Mouse (Mus musculus) MEL (cell line): ENCODE data around the gene H2-DMa. TPM values are rescaled to one million over a fixed set of nuclear protein-coding genes. Genes with fewer than 3 reads are reported as not detected.

ENCODE experiments used
- DNase-seq: peaks from one replicate; pipeline ENCODE4 v3.0.0; 2011; ENCODE audit warnings: low read depth, low spot score
- H3K27ac ChIP-seq: 2 replicates; pipeline ENCODE4 v1.5.1; 2012; ENCODE audit warnings: low read depth, mild to moderate bottlenecking, control low read depth, low read length, moderate library complexity; ENCODE audit not compliant: control insufficient read depth
- H3K27me3 ChIP-seq, 2 experiments: fragments of 150-350 bp in 1 of 2; sonication (generic) in 1 of 2; 2 replicates each; pipeline ENCODE4 v1.6.1; 2012; ENCODE audit warnings: low read length in 2 of 2, mild to moderate bottlenecking in 2 of 2, improper control_type of control experiment in 1 of 2, moderate library complexity in 1 of 2; ENCODE audit not compliant: insufficient read depth in 2 of 2, control insufficient read depth in 1 of 2
- H3K36me3 ChIP-seq, 2 experiments: 2 replicates each; pipeline ENCODE4 v1.6.1; 2012 to 2014; ENCODE audit warnings: low read length in 2 of 2, improper control_type of control experiment in 1 of 2, inconsistent platforms in 1 of 2, mild to moderate bottlenecking in 1 of 2; ENCODE audit not compliant: insufficient read depth in 2 of 2, control insufficient read depth in 1 of 2
- H3K4me1 ChIP-seq, 2 experiments: fragments of 150-350 bp in 1 of 2; sonication (generic) in 1 of 2; 2 replicates each; pipeline ENCODE4 v1.6.1; 2012; ENCODE audit warnings: low read length in 2 of 2, improper control_type of control experiment in 1 of 2, mild to moderate bottlenecking in 1 of 2; ENCODE audit not compliant: insufficient read depth in 2 of 2, control insufficient read depth in 1 of 2
- H3K4me3 ChIP-seq, 2 experiments: fragments of 150-350 bp in 1 of 2; sonication (generic) in 1 of 2; 2 replicates each; pipeline ENCODE4 v1.5.1; 2012; ENCODE audit warnings: low read depth in 2 of 2, low read length in 2 of 2, mild to moderate bottlenecking in 2 of 2, moderate library complexity in 2 of 2, control low read depth in 1 of 2, improper control_type of control experiment in 1 of 2; ENCODE audit not compliant: control insufficient read depth in 1 of 2, insufficient read depth in 1 of 2
- H3K79me2 ChIP-seq: 2 replicates; pipeline ENCODE4 v1.6.1; 2012; ENCODE audit warnings: mild to moderate bottlenecking, low read length, moderate library complexity; ENCODE audit not compliant: control insufficient read depth, poor library complexity, insufficient read depth
- H3K9ac ChIP-seq: 2 replicates; pipeline ENCODE4 v1.6.1; 2012; ENCODE audit warnings: low read depth, mild to moderate bottlenecking, control low read depth, low read length, moderate library complexity; ENCODE audit not compliant: control insufficient read depth, poor library complexity, severe bottlenecking
- H3K9me3 ChIP-seq: fragments of 150-350 bp; sonication (generic); replicated peaks from 2 replicates; pipeline ENCODE4 v1.6.1; 2012; ENCODE audit warnings: mild to moderate bottlenecking, low read length, improper control_type of control experiment, moderate library complexity; ENCODE audit not compliant: insufficient read depth
- CTCF ChIP-seq, 3 experiments: IDR thresholded peaks in 2 of 3; conservative IDR thresholded peaks in 1 of 3; 2 replicates each; pipeline ENCODE4 v1.5.1; 2011 to 2012; ENCODE audit warnings: low read length in 3 of 3, low read depth in 2 of 3, mild to moderate bottlenecking in 2 of 3, improper control_type of control experiment in 1 of 3, inconsistent platforms in 1 of 3, mixed read lengths in 1 of 3, moderate library complexity in 1 of 3; ENCODE audit not compliant: control insufficient read depth in 1 of 3, insufficient read depth in 1 of 3, poor library complexity in 1 of 3, severe bottlenecking in 1 of 3
- E2F4 ChIP-seq: IDR thresholded peaks from 2 replicates; pipeline ENCODE4 v1.6.1; 2011; ENCODE audit warnings: low read depth, low read length, improper control_type of control experiment, borderline replicate concordance
- ELF1 ChIP-seq: IDR thresholded peaks from 2 replicates; pipeline ENCODE4 v1.6.1; 2014; ENCODE audit warnings: low read depth, mild to moderate bottlenecking, inconsistent platforms, low read length, improper control_type of control experiment, moderate library complexity
- EP300 ChIP-seq, 2 experiments: IDR thresholded peaks; 2 replicates each; pipeline ENCODE4 v1.6.1; 2011; ENCODE audit warnings: improper control_type of control experiment in 2 of 2, low read length in 2 of 2, low read depth in 1 of 2, mild to moderate bottlenecking in 1 of 2
- ETS1 ChIP-seq: IDR thresholded peaks from 2 replicates; pipeline ENCODE4 v1.6.1; 2012; ENCODE audit warnings: low read depth, mild to moderate bottlenecking, inconsistent platforms, low read length, improper control_type of control experiment, moderate library complexity
- GATA1 ChIP-seq: IDR thresholded peaks from 2 replicates; pipeline ENCODE4 v1.6.1; 2011; ENCODE audit warnings: low read depth, low read length, improper control_type of control experiment
- HCFC1 ChIP-seq: IDR thresholded peaks from 2 replicates; pipeline ENCODE4 v1.6.1; 2012; ENCODE audit warnings: low read depth, mild to moderate bottlenecking, inconsistent platforms, low read length, improper control_type of control experiment, moderate library complexity
- JUND ChIP-seq: IDR thresholded peaks from 2 replicates; pipeline ENCODE4 v1.6.1; 2011; ENCODE audit warnings: low read depth, mild to moderate bottlenecking, improper control_type of control experiment, low read length
- KAT2A ChIP-seq: conservative IDR thresholded peaks from 2 replicates; pipeline ENCODE4 v1.6.1; 2012; ENCODE audit warnings: low read depth, low read length, improper control_type of control experiment, inconsistent platforms
- MAX ChIP-seq: IDR thresholded peaks from 2 replicates; pipeline ENCODE4 v1.6.1; 2011; ENCODE audit warnings: low read length, improper control_type of control experiment
- MAZ ChIP-seq: IDR thresholded peaks from 2 replicates; pipeline ENCODE4 v1.6.1; 2012; ENCODE audit warnings: low read depth, mild to moderate bottlenecking, inconsistent platforms, low read length, improper control_type of control experiment
- MEF2A ChIP-seq: IDR thresholded peaks from 2 replicates; pipeline ENCODE4 v1.6.1; 2014; ENCODE audit warnings: low read depth, mild to moderate bottlenecking, inconsistent platforms, low read length, improper control_type of control experiment; ENCODE audit not compliant: poor library complexity, insufficient replicate concordance, severe bottlenecking; ENCODE audit errors: extremely low read depth
- MXI1 ChIP-seq: IDR thresholded peaks from 2 replicates; pipeline ENCODE4 v1.6.1; 2011; ENCODE audit warnings: mild to moderate bottlenecking, low read depth, low read length, improper control_type of control experiment
- MYC ChIP-seq: IDR thresholded peaks from 2 replicates; pipeline ENCODE4 v1.6.1; 2011; ENCODE audit warnings: low read depth, mild to moderate bottlenecking, low read length, improper control_type of control experiment, moderate library complexity
- NRF1 ChIP-seq: IDR thresholded peaks from 2 replicates; pipeline ENCODE4 v1.6.1; 2014; ENCODE audit warnings: low read depth, mild to moderate bottlenecking, inconsistent platforms, low read length, improper control_type of control experiment, moderate library complexity; ENCODE audit not compliant: poor library complexity, insufficient read depth, severe bottlenecking
- POLR2A ChIP-seq, 2 experiments: IDR thresholded peaks; 2 replicates each; pipeline ENCODE4 v1.6.1; 2011 to 2012; ENCODE audit warnings: low read length in 2 of 2, mild to moderate bottlenecking in 2 of 2, control low read depth in 1 of 2, improper control_type of control experiment in 1 of 2, low read depth in 1 of 2, moderate library complexity in 1 of 2; ENCODE audit not compliant: control insufficient read depth in 1 of 2, insufficient read depth in 1 of 2, poor library complexity in 1 of 2
- POLR2AphosphoS2 ChIP-seq: IDR thresholded peaks from 2 replicates; pipeline ENCODE4 v1.6.1; 2011; ENCODE audit warnings: low read length, improper control_type of control experiment
- SIN3A ChIP-seq: IDR thresholded peaks from 2 replicates; pipeline ENCODE4 v1.6.1; 2012; ENCODE audit warnings: low read length, improper control_type of control experiment, inconsistent platforms
- TAL1 ChIP-seq: IDR thresholded peaks from 2 replicates; pipeline ENCODE4 v1.6.1; 2012; ENCODE audit warnings: mild to moderate bottlenecking, inconsistent platforms, low read length, moderate library complexity, mixed read lengths
- TBP ChIP-seq: IDR thresholded peaks from 2 replicates; pipeline ENCODE4 v1.8.0; 2011; ENCODE audit warnings: low read depth, low read length, improper control_type of control experiment
- TCF12 ChIP-seq: IDR thresholded peaks from 2 replicates; pipeline ENCODE4 v1.6.1; 2014; ENCODE audit warnings: low read depth, mild to moderate bottlenecking, inconsistent platforms, low read length, improper control_type of control experiment, moderate library complexity
- USF2 ChIP-seq, 2 experiments: IDR thresholded peaks; 2 replicates each; pipeline ENCODE4 v1.6.1; 2011 to 2012; ENCODE audit warnings: improper control_type of control experiment in 2 of 2, low read length in 2 of 2, borderline replicate concordance in 1 of 2, inconsistent platforms in 1 of 2, low read depth in 1 of 2, mild to moderate bottlenecking in 1 of 2; ENCODE audit not compliant: insufficient read depth in 1 of 2
- ZNF384 ChIP-seq: IDR thresholded peaks from 2 replicates; pipeline ENCODE4 v1.6.1; 2012; ENCODE audit warnings: low read depth, mild to moderate bottlenecking, inconsistent platforms, low read length, improper control_type of control experiment
- polyA plus RNA-seq, 2 experiments: library from polyadenylated mRNA; stranded (reverse) in 1 of 2; unstranded in 1 of 2; fragments of >175 nt in 1 of 2; fragments of >200 nt in 1 of 2; gene quantifications; 2 replicates each; pipeline versions ENCODE4 v1.2.1 to v1.2.4; 2012; ENCODE audit warnings: low replicate concordance in 2 of 2, low read depth in 1 of 2; ENCODE audit not compliant: insufficient read length in 2 of 2, insufficient read depth in 1 of 2, missing spikeins in 1 of 2
- total RNA-seq: library from RNA; depleted of rRNA; stranded (reverse); fragments of 300-350 nt; gene quantifications from 2 replicates; pipeline ENCODE4 v1.2.3, GENCODE M21; 2012

Gene H2-DMa
- total and polyA plus RNA-seq, 3 experiments = 38.3 to 38.7 TPM; not detected in 1

DNA sequence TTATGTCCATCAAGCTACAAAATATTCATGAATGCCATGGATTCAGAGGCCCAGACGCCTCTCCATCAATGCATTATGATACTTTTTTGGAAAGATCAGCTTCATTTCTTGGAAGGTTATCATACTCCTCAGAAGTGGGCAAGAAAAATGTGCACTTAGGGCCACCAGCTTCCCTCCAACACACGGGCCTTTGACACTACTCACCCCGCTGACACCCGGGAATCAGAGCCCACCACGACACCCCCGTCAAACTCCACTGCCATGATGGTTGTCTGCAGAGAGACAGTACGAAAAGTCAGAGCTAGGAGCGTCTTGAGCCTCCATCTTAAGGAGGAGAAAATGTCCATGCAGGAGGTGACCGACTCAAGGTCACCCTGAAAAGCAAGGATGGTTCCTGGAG is 66.2 kb downstream of the H2-DMa start:
- H3K27me3 ChIP-seq = no peaks in the 10 kb centered on the region
- TF ChIP-seq GATA1 (no peak), POLR2AphosphoS2 (no peak)

GRCm38 (mm10) chr17:34186885-34187260 is 67.5 kb downstream of the H2-DMa start:
- Histone ChIP-seq H3K36me3 (peaks cover 0 to 8% of the 10 kb centered on the region in 2 experiments; a peak in 3 of 4 replicates), H3K27ac (0 out of 2 replicates have a peak overlapping the region, but pooled peaks have one; percentile 4), H3K4me3 (peak overlapping the region; percentile 63 to 83), H3K79me2 (peaks cover 10% of the 10 kb centered on the region), H3K9me3 (no peaks in the 10 kb centered on the region), H3K27me3 (no peaks in the 10 kb centered on the region), H3K4me1 (peaks cover 16 to 30% of the 10 kb centered on the region in 2 experiments)
- no peak for DNase-seq
- TF ChIP-seq ETS1 (no peak), POLR2A (IDR thresholded peaks at IDR 0.05; ENCODE audit: control insufficient read depth in 1 of 2, insufficient read depth in 1 of 2, low read depth in 1 of 2, low read length in 2 of 2, poor library complexity in 1 of 2) (peak in 1 of 2 experiments; percentile 55; a peak in 1 of 4 replicates)
- TF ChIP-seq, all 39 proteins: peak for 1
- peak overlapping the region; percentile 65 for H3K9ac ChIP-seq

More for the DNA sequence above, 66.2 kb downstream of the H2-DMa start:
- DNase-seq = no peak
- Histone ChIP-seq H3K79me2 (peaks cover 10% of the 10 kb centered on the region), H3K36me3 (peaks cover 0 to 8% of the 10 kb centered on the region in 2 experiments; a peak in 3 of 4 replicates), H3K9me3 (no peaks in the 10 kb centered on the region), H3K4me3 (no peak overlapping the region), H3K9ac (no peak overlapping the region), H3K27ac (no peak overlapping the region), H3K4me1 (peaks cover 16 to 30% of the 10 kb centered on the region in 2 experiments)

DNA sequence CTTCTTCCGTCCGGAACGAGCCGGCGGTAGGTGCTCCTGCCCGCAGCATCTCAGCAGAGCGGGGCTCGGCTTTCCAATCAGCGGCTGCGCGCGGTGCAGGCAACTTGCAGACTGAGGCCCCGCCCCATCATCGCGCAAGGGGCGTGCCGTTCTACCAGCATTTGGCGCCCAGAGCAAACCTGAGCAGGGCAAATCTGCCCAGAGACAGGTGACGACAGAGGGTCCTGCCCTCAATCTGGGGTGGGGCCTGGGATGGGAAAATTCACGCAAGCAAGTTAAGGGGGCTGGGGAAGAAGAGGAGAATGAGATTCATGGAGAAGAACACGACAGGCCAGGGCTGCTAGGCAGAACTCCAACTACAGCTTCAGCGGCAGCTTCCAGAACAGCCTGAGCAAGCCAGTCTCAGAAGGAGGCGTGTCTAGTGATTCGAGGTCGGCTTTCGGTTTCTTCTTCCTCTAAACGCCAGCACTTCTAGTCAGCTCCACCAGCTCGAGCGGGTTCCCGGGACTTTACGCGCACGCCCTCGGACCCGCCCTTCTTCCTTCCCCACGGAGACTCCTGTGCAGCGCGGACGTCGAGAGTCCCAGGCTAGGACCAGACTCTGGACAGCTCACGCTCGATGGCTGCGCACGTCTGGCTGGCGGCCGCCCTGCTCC is 68.0 kb downstream of the H2-DMa start, which contains the start of the genes Tap1 and Psmb9:
Tap1 (plus strand) TSS at position 293 of the 656 bp plus-strand sequence.
Psmb9 (minus strand) TSS at position 504 of the 656 bp plus-strand sequence.
- peaks cover 16 to 30% of the 10 kb centered on the region in 2 experiments for H3K4me1 ChIP-seq
- H3K9me3 ChIP-seq = no peaks in the 10 kb centered on the region
- H3K27ac ChIP-seq = peak within 1 kb of the TSS; percentile 87
- peaks cover 10% of the 10 kb centered on the region for H3K79me2 ChIP-seq
- peaks cover 0 to 8% of the 10 kb centered on the region in 2 experiments; a peak in 3 of 4 replicates for H3K36me3 ChIP-seq
- no peaks in the 10 kb centered on the region for H3K27me3 ChIP-seq
- peak; percentile 98 for DNase-seq
- H3K9ac ChIP-seq = peak within 1 kb of the TSS; percentile 92
- peak within 1 kb of the TSS; percentile 79 to 83 for H3K4me3 ChIP-seq
- peak; percentile 26; the same call in 1 of the 2 replicates for TF ChIP-seq TBP
- TF ChIP-seq NRF1 = peak; percentile 73
- TF ChIP-seq MYC = no peak
- TF ChIP-seq EP300 (IDR thresholded peaks at IDR 0.05; ENCODE audit: low read depth in 1 of 2, low read length in 2 of 2) = no peak
- peak in 1 of 2 experiments; percentile 74; a peak in 2 of 4 replicates for TF ChIP-seq POLR2A (IDR thresholded peaks at IDR 0.05; ENCODE audit: control insufficient read depth in 1 of 2, insufficient read depth in 1 of 2, low read depth in 1 of 2, low read length in 2 of 2, poor library complexity in 1 of 2)
- no peak for TF ChIP-seq MEF2A
- TF ChIP-seq KAT2A = no peak
- TF ChIP-seq POLR2AphosphoS2 = no peak
- TF ChIP-seq ELF1 = no peak
- TF ChIP-seq MAX = peak; percentile 63; the same call in 1 of the 2 replicates
- peak; percentile 52 for TF ChIP-seq MXI1
- TF ChIP-seq JUND = no peak
- peak; percentile 66; the same call in 1 of the 2 replicates for TF ChIP-seq MAZ
- TF ChIP-seq TCF12 = peak; percentile 4; the same call in 1 of the 2 replicates
- TF ChIP-seq USF2 (IDR thresholded peaks at IDR 0.05; ENCODE audit: borderline replicate concordance in 1 of 2, insufficient read depth in 1 of 2, low read depth in 1 of 2, low read length in 2 of 2) = no peak
- TF ChIP-seq E2F4 = peak; percentile 76; the same call in 1 of the 2 replicates
- TF ChIP-seq ETS1 = peak; percentile 58
- TF ChIP-seq CTCF (IDR thresholded peaks at IDR 0.05 in 2 of 3, conservative IDR thresholded peaks at IDR 0.05 in 1 of 3; ENCODE audit: control insufficient read depth in 1 of 3, insufficient read depth in 1 of 3, low read depth in 2 of 3, low read length in 3 of 3, poor library complexity in 1 of 3, severe bottlenecking in 1 of 3) = no peak
- TF ChIP-seq TAL1 = no peak
- TF ChIP-seq ZNF384 = no peak
- peak; percentile 64 for TF ChIP-seq SIN3A
- TF ChIP-seq HCFC1 = peak; percentile 63
